33 mouse cellular contexts compared by ENCODE assay signal in the genomic region with DNA sequence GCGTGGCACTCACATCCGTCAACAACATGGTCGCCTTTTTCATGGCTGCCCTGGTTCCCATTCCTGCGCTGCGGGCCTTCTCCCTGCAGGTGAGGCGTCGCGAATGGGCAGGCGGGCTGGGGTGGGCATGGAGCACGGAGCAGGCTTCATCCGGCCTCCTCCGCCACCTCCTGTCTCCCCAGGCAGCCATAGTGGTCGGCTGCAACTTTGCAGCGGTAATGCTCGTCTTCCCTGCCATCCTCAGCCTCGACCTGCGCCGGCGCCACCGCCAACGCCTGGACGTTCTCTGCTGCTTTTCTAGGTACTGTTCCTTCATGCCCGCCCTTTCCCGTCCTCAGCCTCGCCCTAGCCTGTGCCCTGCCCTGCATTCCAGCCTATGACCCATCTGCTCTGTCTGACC. TPM values are rescaled to one million over a fixed set of nuclear protein-coding genes. Genes with fewer than 3 reads are reported as not detected.
"Had no signal": no experiment of that assay in that cellular context is flagged by ENCODE, and none has a peak within 500 bp of the region (broad histone marks: within the 10 kb centered on the region; RNA-seq: fewer than 3 reads in every experiment).

No protein-coding gene starts in this region.

- H3K4me1 ChIP-seq: heart, embryonic 15.5 days; liver, embryonic 12.5 days had no signal

- DNase-seq: gastrocnemius, postnatal 10 days; gastrocnemius, postnatal 36 days; heart, adult 18-20 months; heart, postnatal 14 days; heart, postnatal 36 days; kidney, adult 11 months; kidney, adult 2 months; kidney, adult 9 months; kidney, postnatal 14 days; kidney, postnatal 36 days; layer of hippocampus, adult 9-11 months; layer of hippocampus, postnatal 36 days; left cerebral cortex, postnatal 4 days had no signal

- H3K9me3 ChIP-seq: heart, embryonic 13.5 days; heart, embryonic 15.5 days; kidney, embryonic 15.5 days; limb, embryonic 13.5 days; limb, embryonic 15.5 days; liver, embryonic 12.5 days had no signal

- H3K9ac ChIP-seq: heart, embryonic 13.5 days; heart, embryonic 15.5 days; hindbrain, embryonic 14.5 days; kidney, embryonic 15.5 days; limb, embryonic 13.5 days; limb, embryonic 15.5 days; liver, embryonic 12.5 days; liver, embryonic 14.5 days had no signal

- H3K36me3 ChIP-seq: heart, embryonic 15.5 days; liver, embryonic 12.5 days had no signal

- ATAC-seq: hindbrain, embryonic 16.5 days; inflammation-experienced regulatory T-cells, adult 6 months; intestine, embryonic 16.5 days; liver, embryonic 12.5 days had no signal

- H3K4me3 ChIP-seq: heart, embryonic 13.5 days; heart, embryonic 15.5 days; kidney, embryonic 15.5 days; limb, embryonic 13.5 days; limb, embryonic 15.5 days; liver, embryonic 12.5 days had no signal

- H3K27ac ChIP-seq: heart, embryonic 13.5 days; heart, embryonic 15.5 days; hindbrain, embryonic 14.5 days; kidney, embryonic 15.5 days; kidney, postnatal 0 days; limb, embryonic 13.5 days; limb, embryonic 15.5 days; liver, embryonic 12.5 days; liver, embryonic 14.5 days had no signal

- H3K27me3 ChIP-seq: heart, embryonic 13.5 days; heart, embryonic 15.5 days; kidney, embryonic 15.5 days; limb, embryonic 13.5 days; limb, embryonic 15.5 days had no signal

RNA-seq across cellular contexts. Expression of a gene that starts 13.5 kb away (rescaled TPM):
- total RNA-seq: hematopoietic stem cell, adult 5-6 weeks had no signal

RNA-seq across cellular contexts. Expression of a gene that starts 17.3 kb away (rescaled TPM):
- total RNA-seq: gastrocnemius, adult 18-20 months; gastrocnemius, postnatal 10 days; gastrocnemius, postnatal 36 days; heart, postnatal 14 days; heart, postnatal 36 days; hematopoietic stem cell, adult 5-6 weeks; layer of hippocampus, postnatal 36 days; left cerebral cortex, adult 8-10 months; left cerebral cortex, postnatal 25 days; liver, adult 2 months had no signal
- polyA plus RNA-seq: heart, embryonic 11.5 days; heart, embryonic 13.5 days; heart, embryonic 15.5 days; heart, postnatal 0 days; intestine, embryonic 16.5 days; kidney, embryonic 15.5 days; limb, embryonic 11.5 days; limb, embryonic 13.5 days; limb, embryonic 15.5 days; liver, embryonic 12.5 days; liver, embryonic 14.5 days had no signal
